Mouse (Mus musculus) MEL (cell line): ENCODE data around the gene Pakap.

Experiments used
- BHLHE40 ChIP-seq: IDR thresholded peaks from 2 replicates; pipeline ENCODE4 v1.6.1; 2012; ENCODE audit warnings: low read depth, mild to moderate bottlenecking, inconsistent platforms, low read length, improper control_type of control experiment, borderline replicate concordance
- CTCF ChIP-seq, 3 experiments: IDR thresholded peaks in 2 of 3; conservative IDR thresholded peaks in 1 of 3; 2 replicates each; pipeline ENCODE4 v1.5.1; 2011 to 2012; ENCODE audit warnings: low read length in 3 of 3, low read depth in 2 of 3, mild to moderate bottlenecking in 2 of 3, improper control_type of control experiment in 1 of 3, inconsistent platforms in 1 of 3, mixed read lengths in 1 of 3, moderate library complexity in 1 of 3; ENCODE audit not compliant: control insufficient read depth in 1 of 3, insufficient read depth in 1 of 3, poor library complexity in 1 of 3, severe bottlenecking in 1 of 3
- EP300 ChIP-seq, 2 experiments: IDR thresholded peaks; 2 replicates each; pipeline ENCODE4 v1.6.1; 2011; ENCODE audit warnings: improper control_type of control experiment in 2 of 2, low read length in 2 of 2, low read depth in 1 of 2, mild to moderate bottlenecking in 1 of 2
- GATA1 ChIP-seq: IDR thresholded peaks from 2 replicates; pipeline ENCODE4 v1.6.1; 2011; ENCODE audit warnings: low read depth, low read length, improper control_type of control experiment
- KAT2A ChIP-seq: conservative IDR thresholded peaks from 2 replicates; pipeline ENCODE4 v1.6.1; 2012; ENCODE audit warnings: low read depth, low read length, improper control_type of control experiment, inconsistent platforms
- MAZ ChIP-seq: IDR thresholded peaks from 2 replicates; pipeline ENCODE4 v1.6.1; 2012; ENCODE audit warnings: low read depth, mild to moderate bottlenecking, inconsistent platforms, low read length, improper control_type of control experiment
- POLR2A ChIP-seq, 2 experiments: IDR thresholded peaks; 2 replicates each; pipeline ENCODE4 v1.6.1; 2011 to 2012; ENCODE audit warnings: low read length in 2 of 2, mild to moderate bottlenecking in 2 of 2, control low read depth in 1 of 2, improper control_type of control experiment in 1 of 2, low read depth in 1 of 2, moderate library complexity in 1 of 2; ENCODE audit not compliant: control insufficient read depth in 1 of 2, insufficient read depth in 1 of 2, poor library complexity in 1 of 2
- POLR2AphosphoS2 ChIP-seq: IDR thresholded peaks from 2 replicates; pipeline ENCODE4 v1.6.1; 2011; ENCODE audit warnings: low read length, improper control_type of control experiment
- POLR2AphosphoS5 ChIP-seq: IDR thresholded peaks from 2 replicates; pipeline ENCODE4 v1.6.1; 2012; ENCODE audit warnings: low read depth, borderline replicate concordance, mild to moderate bottlenecking, inconsistent platforms, low read length, moderate library complexity, mixed read lengths
- RCOR1 ChIP-seq: IDR thresholded peaks from 2 replicates; pipeline ENCODE4 v1.6.1; 2012; ENCODE audit warnings: low read depth, mild to moderate bottlenecking, inconsistent platforms, low read length, improper control_type of control experiment
- SIN3A ChIP-seq: IDR thresholded peaks from 2 replicates; pipeline ENCODE4 v1.6.1; 2012; ENCODE audit warnings: low read length, improper control_type of control experiment, inconsistent platforms
- USF1 ChIP-seq: IDR thresholded peaks from 2 replicates; pipeline ENCODE4 v1.6.1; 2014; ENCODE audit warnings: low read depth, mild to moderate bottlenecking, inconsistent platforms, low read length, improper control_type of control experiment, moderate library complexity
- ZC3H11A ChIP-seq: IDR thresholded peaks from 2 replicates; pipeline ENCODE4 v1.6.1; 2012; ENCODE audit warnings: low read depth, mild to moderate bottlenecking, inconsistent platforms, low read length, improper control_type of control experiment

DNA sequence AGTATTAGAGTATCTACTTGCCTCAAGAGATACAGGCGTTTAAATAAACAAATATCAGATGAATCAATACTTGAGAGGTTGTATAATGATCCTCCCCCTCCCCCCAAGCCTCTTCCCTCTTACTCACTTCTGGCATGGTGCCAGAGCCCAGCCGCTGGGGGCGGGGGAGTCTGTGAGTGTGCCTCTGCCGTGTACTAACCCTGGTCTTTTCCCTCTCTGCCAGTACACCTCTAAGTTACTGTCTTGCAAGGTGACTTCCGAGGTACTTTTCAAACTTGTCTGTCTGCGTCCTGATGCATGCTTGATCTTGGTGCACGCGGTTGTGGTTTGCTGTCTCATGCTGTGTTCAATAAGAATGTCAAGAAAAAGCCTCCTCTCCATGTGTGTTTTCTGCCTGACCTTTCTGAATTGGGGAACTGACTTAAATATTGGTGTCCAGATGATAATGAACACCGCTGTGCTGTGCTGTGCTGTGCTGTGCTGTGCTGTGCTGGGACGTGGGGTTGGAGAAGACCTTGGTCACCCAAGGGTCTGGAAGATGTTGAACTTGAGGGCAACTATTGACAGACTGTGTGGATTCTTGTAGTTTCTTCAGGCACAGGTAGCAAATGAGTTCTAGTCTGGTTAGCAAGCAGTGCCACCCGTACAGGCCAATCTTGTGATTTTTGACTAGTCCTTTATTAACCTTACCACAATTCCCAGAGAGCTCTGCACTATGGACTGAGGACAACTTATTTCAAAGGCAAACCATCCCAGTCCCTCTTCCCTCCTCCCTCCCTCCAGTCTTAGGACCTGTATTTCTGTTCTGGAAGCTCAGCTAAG lies 318.3 kb downstream of the Pakap start:
- TF ChIP-seq EP300 (IDR thresholded peaks at IDR 0.05; ENCODE audit: low read depth in 1 of 2, low read length in 2 of 2) (peak in 1 of 2 experiments; percentile 19; a peak in 1 of 4 replicates), POLR2A (IDR thresholded peaks at IDR 0.05; ENCODE audit: control insufficient read depth in 1 of 2, insufficient read depth in 1 of 2, low read depth in 1 of 2, low read length in 2 of 2, poor library complexity in 1 of 2) (no peak), CTCF (IDR thresholded peaks at IDR 0.05 in 2 of 3, conservative IDR thresholded peaks at IDR 0.05 in 1 of 3; ENCODE audit: control insufficient read depth in 1 of 3, insufficient read depth in 1 of 3, low read depth in 2 of 3, low read length in 3 of 3, poor library complexity in 1 of 3, severe bottlenecking in 1 of 3) (no peak), BHLHE40 (no peak), MAZ (0 out of 2 replicates have a peak, but pooled peaks have one; percentile 35), RCOR1 (no peak), KAT2A (no peak), ZC3H11A (no peak), POLR2AphosphoS5 (no peak), SIN3A (no peak), POLR2AphosphoS2 (no peak), USF1 (no peak), GATA1 (no peak)
